Mouse (Mus musculus) forebrain, embryonic 16.5 days (tissue): Measurements from ENCODE around the gene Zxdc. TPM values are rescaled to one million over a fixed set of nuclear protein-coding genes. Genes with fewer than 3 reads are reported as not detected.

Source experiments
- ATAC-seq: fragments of 200-750 bp; cut with Nextera tagmentation; 2 replicates; pipeline ENCODE4 v1.8.0; 2017; ENCODE audit warnings: mild to moderate bottlenecking, moderate library complexity
- H3K27ac ChIP-seq: fragments of 300-500 bp; sonication (generic); 2 replicates; pipeline ENCODE4 v1.5.1; 2014; ENCODE audit warnings: low read length, control low read depth
- H3K27me3 ChIP-seq: fragments of 300-500 bp; sonication (generic); replicated peaks from 2 replicates; pipeline ENCODE4 v1.6.1; 2014; ENCODE audit warnings: low read length; ENCODE audit not compliant: control insufficient read depth, insufficient read depth
- H3K36me3 ChIP-seq: fragments of 300-500 bp; sonication (generic); 2 replicates; pipeline ENCODE4 v1.6.1; 2014; ENCODE audit not compliant: control insufficient read depth, insufficient read depth
- H3K4me1 ChIP-seq: fragments of 300-500 bp; sonication (generic); replicated peaks from 2 replicates; pipeline ENCODE4 v1.6.1; 2014; ENCODE audit warnings: low read length; ENCODE audit not compliant: control insufficient read depth, insufficient read depth
- H3K4me2 ChIP-seq: fragments of 300-500 bp; sonication (generic); 2 replicates; pipeline ENCODE4 v1.6.1; 2014; ENCODE audit warnings: mild to moderate bottlenecking, low read length, control low read depth
- H3K4me3 ChIP-seq: fragments of 300-500 bp; sonication (generic); replicated peaks from 2 replicates; pipeline ENCODE4 v1.5.1; 2014; ENCODE audit warnings: mild to moderate bottlenecking, low read length, control low read depth
- H3K9ac ChIP-seq: fragments of 300-500 bp; sonication (generic); replicated peaks from 2 replicates; pipeline ENCODE4 v1.6.1; 2014; ENCODE audit warnings: low read depth, low read length, control low read depth
- H3K9me3 ChIP-seq: fragments of 300-500 bp; sonication (generic); 2 replicates; pipeline ENCODE4 v1.6.1; 2016; ENCODE audit warnings: low read length; ENCODE audit not compliant: control insufficient read depth
- WGBS: fragments of 180-500 bp; shearing (Covaris S2); extraction: QIAGEN DNeasy Blood & Tissue Kit; methylation state at CpG from one replicate; pipeline ENCODE4 v1.1.7; 2014; 5-methylcytosine and 5-hydroxymethylcytosine counted together
- polyA plus RNA-seq: library from polyadenylated mRNA; unstranded; fragments of >200 nt; fragmentation: Nextera tagmentation; extraction: Ambion mirVana; gene quantifications from 2 replicates; pipeline ENCODE4 v1.2.1, GENCODE M21; 2015

The Zxdc gene
- polyA plus RNA-seq, 1 experiment from 2014 or later: 10.4 TPM

DNA sequence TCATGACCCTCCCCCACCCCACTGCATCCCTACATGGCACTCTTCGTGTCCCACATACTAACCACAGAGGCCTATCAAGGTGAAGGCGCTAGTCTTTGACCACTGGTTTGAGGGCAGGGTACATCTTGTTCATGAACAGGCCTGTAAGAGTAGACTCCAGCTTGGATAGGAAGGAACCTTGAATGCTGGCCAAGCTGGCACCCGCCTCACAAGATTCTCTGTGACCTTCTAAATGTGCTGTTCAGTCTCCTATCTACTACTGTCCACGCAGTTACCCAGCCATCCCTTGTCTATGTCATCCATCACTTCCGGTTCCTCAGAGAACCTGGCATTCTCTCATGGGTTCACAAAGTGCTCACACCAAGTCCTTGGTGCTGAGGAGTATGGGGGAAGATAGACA lies 6.0 kb upstream of the Zxdc start:
- Histone ChIP-seq H3K9ac (no peak overlapping the region), H3K27ac (no peak overlapping the region), H3K27me3 (no peaks in the 10 kb centered on the region), H3K4me1 (peaks cover 8% of the 10 kb centered on the region), H3K4me2 (no peak overlapping the region), H3K4me3 (no peak overlapping the region), H3K9me3 (no peaks in the 10 kb centered on the region), H3K36me3 (no peaks in the 10 kb centered on the region)
- 85% methylated on average over 5 of the region's 5 CpGs for WGBS
- ATAC-seq: no peak

DNA sequence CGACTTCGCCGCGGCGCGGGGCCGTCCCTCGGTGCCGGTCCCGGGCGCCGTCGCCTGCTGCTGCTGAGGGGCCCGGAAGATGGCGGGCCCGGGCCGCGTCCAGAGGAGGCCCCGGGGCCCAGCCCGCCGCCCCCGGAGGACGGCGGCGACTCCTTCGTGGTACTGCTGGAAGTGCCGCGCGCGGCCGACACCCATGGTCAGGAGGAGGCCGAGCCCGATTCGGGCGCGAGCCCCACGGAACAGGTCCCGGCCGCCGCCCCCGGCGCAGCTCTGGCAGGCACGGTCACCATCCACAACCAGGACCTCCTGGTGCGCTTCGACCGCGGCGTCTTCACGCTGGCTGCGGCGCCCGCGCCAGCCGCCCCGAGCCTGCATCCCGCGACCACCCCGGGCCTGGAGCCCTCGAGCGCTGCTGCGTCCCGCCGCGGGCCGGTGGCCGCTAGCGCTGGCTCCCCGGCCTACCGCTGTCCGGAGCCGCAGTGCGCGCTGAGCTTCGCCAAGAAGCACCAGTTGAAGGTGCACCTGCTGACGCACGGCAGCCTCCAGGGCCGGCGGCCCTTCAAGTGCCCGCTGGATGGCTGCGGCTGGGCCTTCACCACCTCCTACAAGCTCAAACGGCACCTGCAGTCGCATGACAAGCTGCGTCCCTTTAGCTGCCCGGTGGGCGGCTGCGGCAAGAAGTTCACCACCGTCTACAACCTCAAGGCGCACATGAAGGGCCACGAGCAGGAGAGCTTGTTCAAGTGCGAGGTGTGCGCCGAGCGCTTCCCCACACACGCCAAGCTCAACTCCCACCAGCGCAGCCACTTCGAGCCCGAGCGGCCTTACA lies 647 bp downstream of the Zxdc start:
- H3K4me1 ChIP-seq: peaks cover 22% of the 10 kb centered on the region
- H3K9ac ChIP-seq: peak overlapping the region; percentile 86
- H3K4me3 ChIP-seq: peak overlapping the region; percentile 93
- H3K36me3 ChIP-seq: peaks cover 8% of the 10 kb centered on the region
- H3K4me2 ChIP-seq: peak overlapping the region; percentile 97
- under 1% methylated on average over 75 of the region's 98 CpGs for WGBS
- peak overlapping the region; percentile 86 for H3K27ac ChIP-seq
- ATAC-seq: peak; percentile 75
- no peaks in the 10 kb centered on the region for H3K27me3 ChIP-seq
- H3K9me3 ChIP-seq: no peaks in the 10 kb centered on the region

DNA sequence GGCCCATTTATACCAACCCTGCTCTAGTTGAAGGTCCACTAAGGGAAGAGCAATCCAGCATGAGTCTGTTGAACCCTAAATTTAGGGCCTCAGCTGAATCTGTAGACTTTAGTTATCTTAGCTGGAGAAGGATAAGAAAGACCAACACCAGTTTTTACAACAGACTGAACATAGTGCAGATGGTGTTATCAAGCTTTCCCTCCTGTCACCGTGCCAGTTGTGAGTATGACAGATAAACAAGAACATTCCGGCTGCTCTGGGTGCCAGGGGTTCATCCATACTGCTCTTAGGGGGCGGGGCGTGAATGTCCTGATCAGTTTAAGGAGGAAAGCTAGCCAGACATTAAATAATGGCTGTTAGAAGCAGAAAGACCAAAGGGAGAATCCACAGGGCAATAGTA lies 5.4 kb downstream of the Zxdc start:
- H3K4me3 ChIP-seq: no peak overlapping the region
- H3K4me1 ChIP-seq: peaks cover 22% of the 10 kb centered on the region
- no peak overlapping the region for H3K27ac ChIP-seq
- H3K9me3 ChIP-seq: no peaks in the 10 kb centered on the region
- 83% methylated on average over 4 of the region's 4 CpGs for WGBS
- no peak overlapping the region for H3K4me2 ChIP-seq
- no peak for ATAC-seq
- H3K9ac ChIP-seq: no peak overlapping the region
- no peaks in the 10 kb centered on the region for H3K27me3 ChIP-seq
- H3K36me3 ChIP-seq: peaks cover 26% of the 10 kb centered on the region

DNA sequence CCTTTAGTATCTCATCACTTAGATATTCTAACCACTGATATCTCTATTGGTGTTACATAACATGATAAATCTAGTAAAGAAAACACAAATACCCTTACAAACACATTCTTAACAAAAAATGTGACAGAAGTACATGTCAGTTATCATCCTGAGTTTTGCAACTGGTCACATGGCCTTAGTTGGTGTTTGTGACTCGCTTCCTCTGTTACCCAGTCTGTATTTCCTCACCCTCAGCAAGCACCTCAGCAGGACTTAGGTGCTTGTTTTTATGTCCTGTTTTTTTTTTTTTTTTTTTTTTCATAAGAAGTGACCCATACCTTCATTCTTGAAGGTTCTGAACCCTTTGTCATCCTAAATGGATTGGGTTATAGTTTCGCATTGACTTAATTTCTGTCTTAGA lies 8.4 kb downstream of the Zxdc start:
- Histone ChIP-seq H3K27ac (no peak overlapping the region), H3K36me3 (peaks cover 44% of the 10 kb centered on the region), H3K4me3 (no peak overlapping the region), H3K9ac (no peak overlapping the region), H3K4me2 (no peak overlapping the region), H3K27me3 (no peaks in the 10 kb centered on the region), H3K4me1 (no peaks in the 10 kb centered on the region; the same call in 1 of the 2 replicates), H3K9me3 (no peaks in the 10 kb centered on the region)
- ATAC-seq: no peak
- 99% methylated on average over 2 of the region's 2 CpGs for WGBS

DNA sequence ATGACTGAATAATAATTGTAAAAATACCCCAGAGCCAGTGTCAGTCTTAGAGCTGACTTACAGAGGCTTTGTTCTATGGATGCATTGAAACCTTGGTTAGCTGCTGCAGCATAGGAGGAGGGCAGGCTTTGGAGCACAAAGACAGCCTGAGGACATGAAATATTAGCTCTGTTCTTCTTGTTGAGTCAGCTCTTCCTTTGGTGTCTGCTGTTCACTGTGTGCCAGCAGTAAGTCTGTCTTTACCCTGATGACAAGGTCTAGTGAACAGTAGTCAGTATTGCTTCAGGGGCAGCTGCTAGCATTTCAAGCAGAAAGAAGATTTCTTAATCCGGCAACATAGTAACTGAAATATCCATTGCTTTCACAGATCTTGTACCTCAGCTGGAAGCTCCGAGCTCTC lies 12.2 kb downstream of the Zxdc start:
- WGBS: 93% methylated on average over 2 of the region's 2 CpGs
- Histone ChIP-seq H3K27ac (no peak overlapping the region), H3K4me3 (no peak overlapping the region), H3K4me2 (no peak overlapping the region), H3K4me1 (no peaks in the 10 kb centered on the region), H3K36me3 (peaks cover 37% of the 10 kb centered on the region), H3K9ac (no peak overlapping the region), H3K9me3 (no peaks in the 10 kb centered on the region), H3K27me3 (no peaks in the 10 kb centered on the region)
- ATAC-seq: no peak

DNA sequence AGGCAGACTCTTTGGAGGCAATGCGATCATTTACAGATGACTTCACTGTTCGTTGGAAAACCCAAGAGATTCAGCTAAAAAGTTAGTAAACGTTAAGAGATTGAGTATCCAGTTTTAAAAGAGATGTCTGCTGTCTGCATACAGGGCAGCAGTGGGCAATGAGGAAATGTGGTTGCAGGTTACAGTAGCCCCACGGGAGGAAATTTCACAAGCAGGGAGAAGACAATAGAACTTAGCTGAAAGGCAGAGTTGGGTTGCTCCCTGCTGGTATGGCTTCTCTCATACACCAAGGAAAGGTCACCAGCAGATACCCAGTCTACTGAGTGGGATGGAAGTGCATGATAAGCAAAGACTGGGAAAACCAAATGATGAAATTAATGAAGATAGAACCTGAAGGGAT lies 21.3 kb downstream of the Zxdc start:
- no peaks in the 10 kb centered on the region for H3K4me1 ChIP-seq
- H3K27me3 ChIP-seq: no peaks in the 10 kb centered on the region
- 87% methylated on average over 4 of the region's 4 CpGs for WGBS
- no peak overlapping the region for H3K27ac ChIP-seq
- no peak overlapping the region for H3K4me3 ChIP-seq
- H3K4me2 ChIP-seq: no peak overlapping the region
- H3K36me3 ChIP-seq: peaks cover 20% of the 10 kb centered on the region
- ATAC-seq: no peak
- H3K9ac ChIP-seq: no peak overlapping the region
- no peaks in the 10 kb centered on the region for H3K9me3 ChIP-seq

DNA sequence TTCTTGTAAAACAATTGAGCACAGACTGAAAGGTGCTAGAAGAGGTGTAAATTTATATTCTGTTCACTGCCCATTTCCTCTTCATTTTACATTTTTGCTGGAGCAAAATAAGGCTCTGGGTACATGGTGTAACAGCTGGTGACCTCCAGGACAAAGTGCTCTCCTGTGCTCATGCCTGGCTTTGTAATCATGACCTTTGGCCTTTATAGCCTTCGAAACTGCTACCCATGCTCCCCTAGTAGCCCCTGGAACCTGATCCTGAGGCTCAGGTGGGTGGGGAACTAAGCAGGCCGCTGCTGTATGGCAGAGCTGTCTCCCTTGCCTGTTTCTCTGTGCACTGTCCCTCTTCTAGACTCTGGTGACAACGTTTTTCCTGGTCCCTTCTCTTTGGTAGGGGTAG lies 24.7 kb downstream of the Zxdc start:
- no peak for ATAC-seq
- no peaks in the 10 kb centered on the region for H3K9me3 ChIP-seq
- no peak overlapping the region for H3K4me3 ChIP-seq
- H3K4me1 ChIP-seq: no peaks in the 10 kb centered on the region
- H3K27ac ChIP-seq: no peak overlapping the region
- no peak overlapping the region for H3K4me2 ChIP-seq
- no peak overlapping the region for H3K9ac ChIP-seq
- WGBS: 78% methylated on average over 3 of the region's 3 CpGs
- H3K27me3 ChIP-seq: no peaks in the 10 kb centered on the region
- H3K36me3 ChIP-seq: peaks cover 17% of the 10 kb centered on the region

DNA sequence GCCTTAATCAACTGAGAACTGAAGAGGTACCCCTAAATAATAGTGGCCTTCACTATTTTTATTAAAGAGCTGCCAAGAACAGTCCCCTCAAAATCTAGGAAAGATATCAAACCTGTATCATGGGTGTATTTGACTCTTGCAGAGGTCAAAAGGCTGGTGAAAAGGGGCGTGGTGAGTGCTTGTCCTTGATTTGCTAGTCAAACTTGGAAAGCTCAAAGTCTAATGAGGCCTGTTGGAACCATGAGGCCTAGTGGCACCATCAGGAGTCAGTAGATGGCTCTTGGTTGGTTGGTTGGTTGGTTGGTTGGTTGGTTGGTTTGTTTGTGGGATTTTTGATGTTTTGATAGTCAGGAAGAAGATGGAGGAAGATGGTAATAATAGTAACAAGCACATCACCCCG lies 26.5 kb downstream of the Zxdc start:
- Histone ChIP-seq H3K9me3 (no peaks in the 10 kb centered on the region), H3K4me2 (no peak overlapping the region), H3K27ac (no peak overlapping the region), H3K36me3 (peaks cover 17% of the 10 kb centered on the region), H3K4me3 (no peak overlapping the region), H3K9ac (no peak overlapping the region), H3K27me3 (no peaks in the 10 kb centered on the region), H3K4me1 (no peaks in the 10 kb centered on the region)
- ATAC-seq: no peak
- WGBS: 91% methylated on average over 2 of the region's 2 CpGs

DNA sequence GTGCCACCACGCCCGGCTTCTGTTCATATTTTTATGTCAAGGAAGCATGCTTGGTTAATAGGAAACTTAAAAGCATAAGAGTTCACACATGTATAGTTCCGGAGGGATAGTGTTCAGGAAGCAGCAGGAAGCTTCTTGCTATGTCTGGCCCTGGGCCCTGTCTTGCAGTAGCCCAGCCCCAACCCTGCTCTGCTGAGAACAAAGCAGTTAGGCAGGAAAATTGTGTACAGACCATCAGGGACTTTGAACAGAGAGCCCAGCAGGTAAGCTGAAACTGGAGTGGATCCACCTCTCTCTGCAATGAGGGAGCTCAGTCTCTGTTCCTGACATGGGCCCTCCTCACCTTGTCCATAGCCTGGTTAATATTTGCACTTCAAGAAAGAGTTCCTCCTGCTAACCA lies 28.0 kb downstream of the Zxdc start:
- ATAC-seq: no peak
- WGBS: 94% methylated on average over 3 of the region's 3 CpGs
- no peaks in the 10 kb centered on the region for H3K27me3 ChIP-seq
- peaks cover 16% of the 10 kb centered on the region for H3K36me3 ChIP-seq
- no peaks in the 10 kb centered on the region for H3K9me3 ChIP-seq
- H3K4me3 ChIP-seq: no peak overlapping the region
- H3K9ac ChIP-seq: no peak overlapping the region
- no peak overlapping the region for H3K27ac ChIP-seq
- no peak overlapping the region for H3K4me2 ChIP-seq
- H3K4me1 ChIP-seq: no peaks in the 10 kb centered on the region

DNA sequence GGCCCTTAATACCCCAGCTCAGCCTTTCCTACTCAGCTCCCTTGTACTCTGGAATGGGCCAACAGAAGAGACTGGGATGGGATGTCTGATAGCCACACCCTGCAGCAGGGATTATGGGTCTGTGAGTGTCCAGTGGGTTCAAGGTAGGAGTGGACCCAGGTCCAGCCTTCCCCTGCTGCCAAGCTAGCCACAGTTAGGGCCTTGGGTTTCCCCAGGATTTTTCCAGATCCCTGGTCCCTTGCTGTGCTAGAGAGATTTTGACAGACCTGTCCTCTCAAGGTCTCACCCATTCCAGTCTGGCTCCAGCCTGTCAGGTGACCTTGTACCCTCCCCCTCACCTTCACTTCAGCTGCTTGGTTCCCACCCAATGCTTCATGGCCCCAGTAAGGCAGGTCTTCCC lies 39.3 kb downstream of the Zxdc start:
- H3K27ac ChIP-seq: no peak overlapping the region
- no peak overlapping the region for H3K4me3 ChIP-seq
- H3K27me3 ChIP-seq: no peaks in the 10 kb centered on the region
- no peak overlapping the region for H3K4me2 ChIP-seq
- no peaks in the 10 kb centered on the region for H3K4me1 ChIP-seq
- no peak for ATAC-seq
- H3K9ac ChIP-seq: no peak overlapping the region
- peaks cover 2% of the 10 kb centered on the region; the same call in 1 of the 2 replicates for H3K36me3 ChIP-seq
- no peaks in the 10 kb centered on the region for H3K9me3 ChIP-seq
